Comparison of ENCODE assay signal across 14 mouse cellular contexts in genomic region chr2:163713340-163713739, GRCm38 (mm10). TPM values are rescaled to one million over a fixed set of nuclear protein-coding genes. Genes with fewer than 3 reads are reported as not detected.
DNase-seq lines count a peak whose midpoint lies in the region; ATAC-seq lines count a peak whose summit lies in the region.
"Had no signal": no experiment of that assay in that cellular context is flagged by ENCODE, and none has a peak within 500 bp of the region (broad histone marks: within the 10 kb centered on the region; RNA-seq: fewer than 3 reads in every experiment).

No protein-coding gene starts in this region.

- no peak overlapping the region for H3K4me3 ChIP-seq in heart, embryonic 15.5 days
- H3K4me3 ChIP-seq in heart, embryonic 11.5 days (ENCODE audit: low read depth, low read length) = no peak overlapping the region
- no peak overlapping the region for H3K4me3 ChIP-seq in liver, embryonic 15.5 days (replicated peaks)
- H3K4me3 ChIP-seq: hindbrain, embryonic 10.5 days; megakaryocyte, embryonic 14.5 days had no signal

- no peaks in the 10 kb centered on the region for H3K36me3 ChIP-seq in heart, embryonic 15.5 days
- H3K36me3 ChIP-seq in heart, embryonic 11.5 days (ENCODE audit: control insufficient read depth, insufficient read depth, low read length) = no peaks in the 10 kb centered on the region
- H3K36me3 ChIP-seq in liver, embryonic 15.5 days (replicated peaks) = peaks cover 7% of the 10 kb centered on the region; the same call in 1 of the 2 replicates

- H3K9me3 ChIP-seq in heart, embryonic 15.5 days (replicated peaks) = no peaks in the 10 kb centered on the region
- no peaks in the 10 kb centered on the region for H3K9me3 ChIP-seq in heart, embryonic 11.5 days (replicated peaks; ENCODE audit: control insufficient read depth, low read length)
- H3K9me3 ChIP-seq in liver, embryonic 15.5 days (replicated peaks) = no peaks in the 10 kb centered on the region
- H3K9me3 ChIP-seq: hindbrain, embryonic 10.5 days; megakaryocyte, embryonic 14.5 days had no signal

- 61% methylated on average over 3 of the region's 3 CpGs for whole genome bisulfite sequencing in heart, embryonic 15.5 days
- 80% methylated on average over 3 of the region's 3 CpGs for WGBS in heart, embryonic 11.5 days (ENCODE audit: insufficient replicate concordance)
- 64% methylated on average over 3 of the region's 3 CpGs for WGBS in liver, embryonic 15.5 days (ENCODE audit: insufficient replicate concordance)

- ATAC-seq in heart, embryonic 15.5 days (replicated peaks; ENCODE audit: insufficient number of reproducible peaks, insufficient read depth, low FRiP score, low read depth) = no peak
- no peak for ATAC-seq in heart, embryonic 11.5 days (replicated peaks; ENCODE audit: insufficient number of reproducible peaks, low FRiP score, low TSS enrichment)
- ATAC-seq in liver, embryonic 15.5 days (ENCODE audit: insufficient read depth) = no peak

- no peak for DNase-seq in liver
- DNase-seq in brain, adult 2 months (ENCODE audit: low read depth, low spot score) = peak; percentile 43
- peak; percentile 61 for DNase-seq in thymus, postnatal 14 days
- no peak for DNase-seq in frontal cortex, postnatal 10 days (ENCODE audit: low spot score in 2 of 2)
- DNase-seq: adrenal gland, postnatal 25 days; cerebellum, adult 9-10 months; kidney, adult 11 months; layer of hippocampus, postnatal 36 days; right cerebral cortex, postnatal 4 days had no signal

- peaks cover 74% of the 10 kb centered on the region for H3K4me1 ChIP-seq in heart, embryonic 15.5 days (replicated peaks)
- peaks cover 50% of the 10 kb centered on the region for H3K4me1 ChIP-seq in heart, embryonic 11.5 days (ENCODE audit: control insufficient read depth, insufficient read depth, low read length)
- H3K4me1 ChIP-seq in liver, embryonic 15.5 days (replicated peaks) = peaks cover 49% of the 10 kb centered on the region

- H3K27ac ChIP-seq in heart, embryonic 15.5 days = peak overlapping the region; percentile 66
- no peak overlapping the region for H3K27ac ChIP-seq in heart, embryonic 11.5 days (ENCODE audit: low read depth, low read length)
- H3K27ac ChIP-seq in liver, embryonic 15.5 days (replicated peaks) = peak overlapping the region; percentile 61; the same call in 1 of the 2 replicates
- H3K27ac ChIP-seq: hindbrain, embryonic 10.5 days had no signal

- H3K27me3 ChIP-seq in heart, embryonic 15.5 days = no peaks in the 10 kb centered on the region
- H3K27me3 ChIP-seq in heart, embryonic 11.5 days (ENCODE audit: control insufficient read depth, insufficient read depth, low read length) = no peaks in the 10 kb centered on the region
- no peaks in the 10 kb centered on the region for H3K27me3 ChIP-seq in liver, embryonic 15.5 days
- H3K27me3 ChIP-seq: megakaryocyte, embryonic 14.5 days had no signal

- H3K4me2 ChIP-seq in heart, embryonic 15.5 days = no peak overlapping the region
- H3K4me2 ChIP-seq in heart, embryonic 11.5 days = no peak overlapping the region
- H3K4me2 ChIP-seq in liver, embryonic 15.5 days = no peak overlapping the region

- H3K9ac ChIP-seq in heart, embryonic 15.5 days = no peak overlapping the region
- H3K9ac ChIP-seq in heart, embryonic 11.5 days (ENCODE audit: low read depth, low read length) = no peak overlapping the region
- H3K9ac ChIP-seq in liver, embryonic 15.5 days = no peak overlapping the region

RNA-seq across cellular contexts. Expression of gene Ada, which starts 36.7 kb away (rescaled TPM):
- 3.0 and 8.4 TPM in 2 replicates for polyA plus RNA-seq in heart, embryonic 15.5 days (2015; fragmentation: Nextera tagmentation; extraction: Ambion mirVana)
- 3.8 and 4.3 TPM in 2 replicates for polyA plus RNA-seq in heart, embryonic 11.5 days (2014; fragmentation: Nextera tagmentation; extraction: Ambion mirVana)
- 3.5 TPM in 2 replicates for polyA plus RNA-seq in liver, embryonic 15.5 days (2015; fragmentation: Nextera tagmentation; extraction: Ambion mirVana)

RNA-seq across cellular contexts. Expression of gene Pkig, which starts 55.2 kb away (rescaled TPM):
- polyA plus RNA-seq in heart, embryonic 15.5 days (2015; fragmentation: Nextera tagmentation; extraction: Ambion mirVana) = 289 and 356 TPM in 2 replicates
- polyA plus RNA-seq in heart, embryonic 11.5 days (2014; fragmentation: Nextera tagmentation; extraction: Ambion mirVana) = 249 and 252 TPM in 2 replicates
- polyA plus RNA-seq in liver, embryonic 15.5 days (2015; fragmentation: Nextera tagmentation; extraction: Ambion mirVana) = 93.3 and 95.5 TPM in 2 replicates

Comparison
In these comparisons a context has a peak if more than half of its experiments do, and no peak if none do; other contexts are left out.
1. DNase-seq: peak in brain, adult 2 months (single experiment) and thymus, postnatal 14 days (single experiment); none in liver (single experiment) and frontal cortex, postnatal 10 days (0 of 2).